Mouse (Mus musculus): ENCODE measurements at regions not wholly inside any gene's neighbourhood (a gene's known extent, or its start where the extent isn't known, plus 50 kb on each side); places are given as distances from the start of the nearest gene placed in this dataset.

DNA sequence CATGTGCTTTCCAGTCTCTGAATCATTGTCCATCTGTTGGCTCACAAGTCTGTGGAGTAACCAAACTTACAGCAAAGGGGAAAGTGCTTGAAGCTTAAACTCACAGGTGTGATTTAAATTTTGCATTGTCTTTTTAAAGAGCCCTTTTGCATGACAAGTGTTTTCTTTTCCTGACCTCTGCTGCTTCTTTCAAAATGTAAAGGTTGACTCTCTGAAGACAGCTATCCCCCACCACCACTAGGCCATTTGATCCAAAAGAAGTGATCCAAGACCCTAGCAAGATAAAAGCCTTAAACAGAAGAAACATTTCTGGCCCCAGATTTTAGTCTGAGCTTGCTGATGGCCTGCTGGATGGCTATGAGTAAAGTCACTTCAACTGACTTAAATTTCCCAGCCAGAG is 118.6 kb downstream of the Gm12728 start:
- H3K27ac ChIP-seq = no peak overlapping the region
- H3K4me3 ChIP-seq = no peak overlapping the region
- H3K36me3 ChIP-seq (ENCODE audit: control insufficient read depth, insufficient read depth, low read length) = no peaks in the 10 kb centered on the region
- no peak for DNase-seq
- intact Hi-C loops (cut with DNase I) = no loop called here
- H3K27me3 ChIP-seq (ENCODE audit: control insufficient read depth, insufficient read depth, low read length) = no peaks in the 10 kb centered on the region
- no peaks in the 10 kb centered on the region; the same call in 1 of the 2 replicates for H3K4me1 ChIP-seq (ENCODE audit: control insufficient read depth, insufficient read depth, low read length)
- TF ChIP-seq CTCF (IDR thresholded peaks at IDR 0.05) (no peak), EP300 (IDR thresholded peaks at IDR 0.05; ENCODE audit: insufficient read depth, low read depth, low read length) (no peak), POLR2A (IDR thresholded peaks at IDR 0.05; ENCODE audit: insufficient read depth, low read depth, low read length) (no peak)
- no peaks in the 10 kb centered on the region for H3K79me2 ChIP-seq (replicated peaks; ENCODE audit: control insufficient read depth, insufficient read depth, low read length)
- H3K9ac ChIP-seq (ENCODE audit: low read depth, low read length) = no peak overlapping the region

DNA sequence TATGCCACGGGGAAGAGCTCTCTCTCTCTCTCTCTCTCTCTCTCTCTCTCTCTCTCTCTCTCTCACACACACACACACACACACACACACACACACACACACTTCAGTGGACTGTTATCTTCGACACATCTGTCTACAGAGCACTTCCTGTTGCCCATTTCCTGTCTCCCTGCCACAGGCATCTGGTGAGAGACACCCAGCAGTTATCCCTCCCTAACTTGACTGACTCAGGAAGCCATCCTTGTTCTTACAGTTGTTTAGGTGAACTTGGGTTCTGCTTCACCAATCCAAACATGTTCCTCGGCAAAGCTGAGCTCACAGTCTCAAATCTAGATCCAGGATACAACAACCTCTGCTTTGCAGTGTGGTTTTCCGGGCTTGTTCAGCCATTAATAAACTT is 119.6 kb downstream of the Gm12728 start:
- H3K79me2 ChIP-seq (replicated peaks; ENCODE audit: control insufficient read depth, insufficient read depth, low read length) = no peaks in the 10 kb centered on the region
- no peaks in the 10 kb centered on the region for H3K27me3 ChIP-seq (ENCODE audit: control insufficient read depth, insufficient read depth, low read length)
- H3K4me3 ChIP-seq = no peak overlapping the region
- no peaks in the 10 kb centered on the region; the same call in 1 of the 2 replicates for H3K4me1 ChIP-seq (ENCODE audit: control insufficient read depth, insufficient read depth, low read length)
- intact Hi-C loops (cut with DNase I) = no loop called here
- H3K9ac ChIP-seq (ENCODE audit: low read depth, low read length) = no peak overlapping the region
- WGBS = 47% methylated on average over 4 of the region's 4 CpGs
- H3K36me3 ChIP-seq (ENCODE audit: control insufficient read depth, insufficient read depth, low read length) = no peaks in the 10 kb centered on the region
- DNase-seq = no peak
- H3K27ac ChIP-seq = no peak overlapping the region
- TF ChIP-seq POLR2A (IDR thresholded peaks at IDR 0.05; ENCODE audit: insufficient read depth, low read depth, low read length) (no peak), CTCF (IDR thresholded peaks at IDR 0.05) (no peak), EP300 (IDR thresholded peaks at IDR 0.05; ENCODE audit: insufficient read depth, low read depth, low read length) (no peak)

GRCm38 (mm10) chr4:105910666-105911065 is 121.0 kb downstream of the Gm12728 start:
- no peak overlapping the region for H3K9ac ChIP-seq (ENCODE audit: low read depth, low read length)
- intact Hi-C loops (cut with DNase I) = no loop called here
- no peak overlapping the region for H3K27ac ChIP-seq
- no peaks in the 10 kb centered on the region for H3K79me2 ChIP-seq (replicated peaks; ENCODE audit: control insufficient read depth, insufficient read depth, low read length)
- no peak for DNase-seq
- H3K4me1 ChIP-seq (ENCODE audit: control insufficient read depth, insufficient read depth, low read length) = no peaks in the 10 kb centered on the region; the same call in 1 of the 2 replicates
- no peaks in the 10 kb centered on the region for H3K36me3 ChIP-seq (ENCODE audit: control insufficient read depth, insufficient read depth, low read length)
- no peaks in the 10 kb centered on the region for H3K27me3 ChIP-seq (ENCODE audit: control insufficient read depth, insufficient read depth, low read length)
- TF ChIP-seq POLR2A (IDR thresholded peaks at IDR 0.05; ENCODE audit: insufficient read depth, low read depth, low read length) (no peak), CTCF (IDR thresholded peaks at IDR 0.05) (no peak), EP300 (IDR thresholded peaks at IDR 0.05; ENCODE audit: insufficient read depth, low read depth, low read length) (no peak)
- 62% methylated on average over 5 of the region's 5 CpGs for WGBS
- H3K4me3 ChIP-seq = no peak overlapping the region

- 78% methylated on average over 6 of the region's 6 CpGs for WGBS
- no peaks in the 10 kb centered on the region for H3K27me3 ChIP-seq (ENCODE audit: control insufficient read depth, insufficient read depth, low read length)
- TF ChIP-seq EP300 (IDR thresholded peaks at IDR 0.05; ENCODE audit: insufficient read depth, low read depth, low read length) = no peak
- TF ChIP-seq POLR2A (IDR thresholded peaks at IDR 0.05; ENCODE audit: insufficient read depth, low read depth, low read length) = no peak
- no peak for TF ChIP-seq CTCF (IDR thresholded peaks at IDR 0.05)
- no peak overlapping the region for H3K4me3 ChIP-seq
- H3K36me3 ChIP-seq (ENCODE audit: control insufficient read depth, insufficient read depth, low read length) = no peaks in the 10 kb centered on the region
- intact Hi-C loops (cut with DNase I) = no loop called here
- no peak for DNase-seq
- no peak overlapping the region for H3K27ac ChIP-seq
- no peak overlapping the region for H3K9ac ChIP-seq (ENCODE audit: low read depth, low read length)
- no peaks in the 10 kb centered on the region for H3K79me2 ChIP-seq (replicated peaks; ENCODE audit: control insufficient read depth, insufficient read depth, low read length)
- H3K4me1 ChIP-seq (ENCODE audit: control insufficient read depth, insufficient read depth, low read length) = no peaks in the 10 kb centered on the region; the same call in 1 of the 2 replicates
These were observed 122.0 kb downstream of the Gm12728 start for GRCm38 (mm10) chr4:105911678-105912077.

- intact Hi-C loops (cut with DNase I) = no loop called here
- DNase-seq = no peak
- H3K4me1 ChIP-seq (ENCODE audit: control insufficient read depth, insufficient read depth, low read length) = no peaks in the 10 kb centered on the region; the same call in 1 of the 2 replicates
- TF ChIP-seq EP300 (IDR thresholded peaks at IDR 0.05; ENCODE audit: insufficient read depth, low read depth, low read length) = no peak
- TF ChIP-seq POLR2A (IDR thresholded peaks at IDR 0.05; ENCODE audit: insufficient read depth, low read depth, low read length) = no peak
- TF ChIP-seq CTCF (IDR thresholded peaks at IDR 0.05) = no peak
- no peaks in the 10 kb centered on the region for H3K36me3 ChIP-seq (ENCODE audit: control insufficient read depth, insufficient read depth, low read length)
- no peak overlapping the region for H3K4me3 ChIP-seq
- H3K27ac ChIP-seq = no peak overlapping the region
- no peaks in the 10 kb centered on the region for H3K79me2 ChIP-seq (replicated peaks; ENCODE audit: control insufficient read depth, insufficient read depth, low read length)
- no peaks in the 10 kb centered on the region for H3K27me3 ChIP-seq (ENCODE audit: control insufficient read depth, insufficient read depth, low read length)
- no peak overlapping the region for H3K9ac ChIP-seq (ENCODE audit: low read depth, low read length)
- 83% methylated on average over 4 of the region's 4 CpGs for WGBS
These were observed 122.6 kb downstream of the Gm12728 start for GRCm38 (mm10) chr4:105912296-105912695.

GRCm38 (mm10) chr4:105914996-105915395 is 125.3 kb downstream of the Gm12728 start:
- intact Hi-C loops (cut with DNase I) = loop anchor here (2.0 kb wide), 1 partner anchor 764 kb away; no protein-coding TSS in a partner anchor
- TF ChIP-seq POLR2A (IDR thresholded peaks at IDR 0.05; ENCODE audit: insufficient read depth, low read depth, low read length) (no peak), CTCF (IDR thresholded peaks at IDR 0.05) (peak; percentile 78)
- WGBS = 41% methylated on average over 6 of the region's 6 CpGs
- no peak for DNase-seq
- H3K27ac ChIP-seq = no peak overlapping the region
- H3K36me3 ChIP-seq (ENCODE audit: control insufficient read depth, insufficient read depth, low read length) = no peaks in the 10 kb centered on the region
- no peaks in the 10 kb centered on the region; the same call in 1 of the 2 replicates for H3K4me1 ChIP-seq (ENCODE audit: control insufficient read depth, insufficient read depth, low read length)
- no peaks in the 10 kb centered on the region for H3K27me3 ChIP-seq (ENCODE audit: control insufficient read depth, insufficient read depth, low read length)
- no peak overlapping the region for H3K9ac ChIP-seq (ENCODE audit: low read depth, low read length)
- H3K79me2 ChIP-seq (replicated peaks; ENCODE audit: control insufficient read depth, insufficient read depth, low read length) = no peaks in the 10 kb centered on the region
- no peak overlapping the region for H3K4me3 ChIP-seq
